Mouse (Mus musculus) E14TG2a.4 (cell line): ENCODE data around the gene Ric8a.

ENCODE experiments used
- H3K27me3 ChIP-seq: 2 replicates; pipeline ENCODE4 v1.6.1; 2014; ENCODE audit warnings: low read length, control low read depth; ENCODE audit not compliant: insufficient read depth
- H3K36me3 ChIP-seq: 2 replicates; pipeline ENCODE4 v1.6.1; 2014; ENCODE audit warnings: low read length, control low read depth; ENCODE audit not compliant: insufficient read depth
- H3K4me1 ChIP-seq: replicated peaks from 2 replicates; pipeline ENCODE4 v1.6.1; 2014; ENCODE audit warnings: low read depth, low read length, control low read depth
- H3K4me3 ChIP-seq: replicated peaks from 2 replicates; pipeline ENCODE4 v1.5.1; 2014; ENCODE audit warnings: mild to moderate bottlenecking, low read length
- H3K9me3 ChIP-seq: 2 replicates; pipeline ENCODE4 v1.6.1; 2014; ENCODE audit warnings: low read length, control low read depth
- CTCF ChIP-seq: conservative IDR thresholded peaks from 2 replicates; pipeline ENCODE4 v1.5.1; 2014; ENCODE audit warnings: low read length
- NANOG ChIP-seq: IDR thresholded peaks from 2 replicates; pipeline ENCODE4 v1.6.1; 2014; ENCODE audit warnings: borderline replicate concordance, low read length, mixed read lengths
- POU5F1 ChIP-seq: IDR thresholded peaks from 2 replicates; pipeline ENCODE4 v1.6.1; 2014; ENCODE audit warnings: low read length, borderline replicate concordance

Gene Ric8a

GRCm38 (mm10) chr7:140840750-140841735, 15.7 kb upstream of the Ric8a start:
- Histone ChIP-seq H3K4me3 (peak overlapping the region; percentile 35), H3K4me1 (peaks cover 80% of the 10 kb centered on the region), H3K36me3 (peaks cover 23% of the 10 kb centered on the region), H3K9me3 (no peaks in the 10 kb centered on the region), H3K27me3 (peaks cover 18% of the 10 kb centered on the region; the same call in 1 of the 2 replicates)
- no peak for TF ChIP-seq NANOG
- no peak for TF ChIP-seq CTCF
- peak; percentile 87 for TF ChIP-seq POU5F1

GRCm38 (mm10) chr7:140843806-140844205, 13.0 kb upstream of the Ric8a start:
- Histone ChIP-seq H3K4me3 (no peak overlapping the region), H3K4me1 (peaks cover 96% of the 10 kb centered on the region), H3K9me3 (no peaks in the 10 kb centered on the region), H3K27me3 (peaks cover 18% of the 10 kb centered on the region; the same call in 1 of the 2 replicates), H3K36me3 (no peaks in the 10 kb centered on the region)
- TF ChIP-seq CTCF = no peak
- no peak for TF ChIP-seq POU5F1
- no peak for TF ChIP-seq NANOG

- Histone ChIP-seq H3K4me1 (peaks cover 88% of the 10 kb centered on the region), H3K27me3 (peaks cover 18% of the 10 kb centered on the region; the same call in 1 of the 2 replicates), H3K9me3 (no peaks in the 10 kb centered on the region), H3K4me3 (peak within 1 kb of the TSS; percentile 10; the same call in 1 of the 2 replicates), H3K36me3 (no peaks in the 10 kb centered on the region)
- TF ChIP-seq CTCF (peak; percentile 62), POU5F1 (no peak)
Measured at GRCm38 (mm10) chr7:140844905-140845665, 11.7 kb upstream of the Ric8a start, which contains the start of gene Scgb1c1. TSS of gene Scgb1c1 (plus strand) at chr7:140845547.

- Histone ChIP-seq H3K4me1 (peaks cover 88% of the 10 kb centered on the region), H3K36me3 (peaks cover 4% of the 10 kb centered on the region; the same call in 1 of the 2 replicates), H3K27me3 (peaks cover 16% of the 10 kb centered on the region; the same call in 1 of the 2 replicates), H3K4me3 (peak overlapping the region; percentile 10; the same call in 1 of the 2 replicates), H3K9me3 (no peaks in the 10 kb centered on the region)
- peak; percentile 29 for TF ChIP-seq CTCF
- TF ChIP-seq POU5F1 = no peak
- no peak for TF ChIP-seq NANOG
Measured at GRCm38 (mm10) chr7:140845683-140846082, 11.1 kb upstream of the Ric8a start.

- peaks cover 16% of the 10 kb centered on the region; the same call in 1 of the 2 replicates for H3K27me3 ChIP-seq
- H3K4me1 ChIP-seq = peaks cover 86% of the 10 kb centered on the region
- H3K4me3 ChIP-seq = 0 out of 2 replicates have a peak overlapping the region, but pooled peaks have one; percentile 1
- peaks cover 12% of the 10 kb centered on the region for H3K36me3 ChIP-seq
- no peak for TF ChIP-seq NANOG
- TF ChIP-seq CTCF = no peak
- no peak for TF ChIP-seq POU5F1
- H3K9me3 ChIP-seq = no peaks in the 10 kb centered on the region
Measured at GRCm38 (mm10) chr7:140846676-140847075, 10.1 kb upstream of the Ric8a start.

GRCm38 (mm10) chr7:140847755-140848580, 8.8 kb upstream of the Ric8a start, which contains the start of gene Odf3:
TSS of gene Odf3 (plus strand) at chr7:140847805.
- no peak within 1 kb of the TSS for H3K4me3 ChIP-seq
- H3K27me3 ChIP-seq = peaks cover 9% of the 10 kb centered on the region; the same call in 1 of the 2 replicates
- TF ChIP-seq NANOG (no peak), POU5F1 (no peak), CTCF (no peak)
- H3K9me3 ChIP-seq = no peaks in the 10 kb centered on the region
- H3K36me3 ChIP-seq = peaks cover 25% of the 10 kb centered on the region
- peaks cover 86% of the 10 kb centered on the region for H3K4me1 ChIP-seq

GRCm38 (mm10) chr7:140848591-140848990, 8.2 kb upstream of the Ric8a start:
- Histone ChIP-seq H3K4me3 (no peak overlapping the region), H3K36me3 (peaks cover 32% of the 10 kb centered on the region), H3K27me3 (peaks cover 5% of the 10 kb centered on the region; the same call in 1 of the 2 replicates), H3K9me3 (no peaks in the 10 kb centered on the region), H3K4me1 (peaks cover 88% of the 10 kb centered on the region)
- no peak for TF ChIP-seq CTCF
- TF ChIP-seq NANOG = no peak
- TF ChIP-seq POU5F1 = no peak

- peaks cover 52% of the 10 kb centered on the region for H3K36me3 ChIP-seq
- peaks cover 79% of the 10 kb centered on the region for H3K4me1 ChIP-seq
- no peaks in the 10 kb centered on the region; the same call in 1 of the 2 replicates for H3K27me3 ChIP-seq
- H3K4me3 ChIP-seq = no peak overlapping the region
- no peak for TF ChIP-seq POU5F1
- TF ChIP-seq NANOG = no peak
- TF ChIP-seq CTCF = no peak
- no peaks in the 10 kb centered on the region for H3K9me3 ChIP-seq
Measured at GRCm38 (mm10) chr7:140851916-140852315, 4.8 kb upstream of the Ric8a start.
